Mouse (Mus musculus) forebrain, embryonic 15.5 days (tissue): ENCODE results near the gene Map3k11. TPM values are rescaled to one million over a fixed set of nuclear protein-coding genes. Genes with fewer than 3 reads are reported as not detected.

Source experiments
- ATAC-seq: fragments of 200-750 bp; cut with Nextera tagmentation; replicated peaks from 2 replicates; pipeline ENCODE4 v1.8.0; 2017; ENCODE audit warnings: mild to moderate bottlenecking, moderate TSS enrichment, moderate library complexity
- H3K27ac ChIP-seq: fragments of 300-500 bp; sonication (generic); replicated peaks from 2 replicates; pipeline ENCODE4 v1.5.1; 2015; ENCODE audit warnings: mild to moderate bottlenecking, inconsistent platforms
- H3K27me3 ChIP-seq: fragments of 300-500 bp; sonication (generic); 2 replicates; pipeline ENCODE4 v1.6.1; 2015; ENCODE audit warnings: inconsistent platforms
- H3K36me3 ChIP-seq: fragments of 300-500 bp; sonication (generic); 2 replicates; pipeline ENCODE4 v1.6.1; 2015; ENCODE audit warnings: mild to moderate bottlenecking, inconsistent platforms
- H3K4me1 ChIP-seq: fragments of 300-500 bp; sonication (generic); 2 replicates; pipeline ENCODE4 v1.6.1; 2015; ENCODE audit warnings: inconsistent platforms
- H3K4me2 ChIP-seq: fragments of 300-500 bp; sonication (generic); replicated peaks from 2 replicates; pipeline ENCODE4 v1.6.1; 2015; ENCODE audit warnings: mild to moderate bottlenecking, inconsistent platforms
- H3K4me3 ChIP-seq: fragments of 300-500 bp; sonication (generic); 2 replicates; pipeline ENCODE4 v1.5.1; 2015; ENCODE audit warnings: mild to moderate bottlenecking, inconsistent platforms
- H3K9ac ChIP-seq: fragments of 300-500 bp; sonication (generic); replicated peaks from 2 replicates; pipeline ENCODE4 v1.6.1; 2015; ENCODE audit warnings: mild to moderate bottlenecking, inconsistent platforms
- H3K9me3 ChIP-seq: fragments of 300-500 bp; sonication (generic); 2 replicates; pipeline ENCODE4 v1.6.1; 2016; ENCODE audit warnings: inconsistent platforms
- WGBS: fragments of 180-500 bp; shearing (Covaris S2); methylation state at CpG from one replicate; pipeline ENCODE4 v1.1.7; 2015; ENCODE audit warnings: mixed read lengths; 5-methylcytosine and 5-hydroxymethylcytosine counted together
- polyA plus RNA-seq: library from polyadenylated mRNA; unstranded; fragments of >200 nt; fragmentation: Nextera tagmentation; extraction: Ambion mirVana; gene quantifications from 2 replicates; pipeline ENCODE4 v1.2.1, GENCODE M21; 2015

Map3k11 gene
- polyA plus RNA-seq, 1 experiment from 2014 or later, result 12.2 TPM

- WGBS, result 87% methylated on average over 6 of the region's 6 CpGs
- Histone ChIP-seq H3K9ac (no peak overlapping the region), H3K36me3 (peaks cover 21% of the 10 kb centered on the region), H3K27ac (no peak overlapping the region), H3K9me3 (no peaks in the 10 kb centered on the region), H3K4me3 (no peak overlapping the region), H3K27me3 (no peaks in the 10 kb centered on the region), H3K4me2 (no peak overlapping the region), H3K4me1 (peaks cover 44% of the 10 kb centered on the region)
- ATAC-seq, result no peak
Measured at GRCm38 (mm10) chr19:5693801-5694200, 5.3 kb downstream of the Map3k11 start.

- Histone ChIP-seq H3K4me3 (peak overlapping the region; percentile 38), H3K4me1 (peaks cover 26% of the 10 kb centered on the region), H3K36me3 (peaks cover 40% of the 10 kb centered on the region), H3K27me3 (no peaks in the 10 kb centered on the region), H3K27ac (0 out of 2 replicates have a peak overlapping the region, but pooled peaks have one; percentile 6), H3K9ac (no peak overlapping the region; the same call in 1 of the 2 replicates), H3K9me3 (no peaks in the 10 kb centered on the region), H3K4me2 (peak overlapping the region; percentile 50)
- WGBS, result 5% methylated on average over 41 of the region's 41 CpGs
- ATAC-seq, result peak; percentile 62
Measured at GRCm38 (mm10) chr19:5695849-5696462, 7.4 kb downstream of the Map3k11 start.

GRCm38 (mm10) chr19:5704163-5704800 is 15.7 kb downstream of the Map3k11 start, which contains the start of gene Kcnk7:
Kcnk7 (plus strand) TSS chr19:5704367.
- H3K9me3 ChIP-seq, result no peaks in the 10 kb centered on the region
- no peak for ATAC-seq
- no peaks in the 10 kb centered on the region for H3K27me3 ChIP-seq
- peaks cover 65% of the 10 kb centered on the region for H3K36me3 ChIP-seq
- 81% methylated on average over 17 of the region's 17 CpGs for WGBS
- H3K4me2 ChIP-seq, result no peak within 1 kb of the TSS
- no peaks in the 10 kb centered on the region for H3K4me1 ChIP-seq
- H3K4me3 ChIP-seq, result no peak within 1 kb of the TSS
- H3K9ac ChIP-seq, result no peak within 1 kb of the TSS
- no peak within 1 kb of the TSS; the same call in 1 of the 2 replicates for H3K27ac ChIP-seq

GRCm38 (mm10) chr19:5704801-5705571 is 16.4 kb downstream of the Map3k11 start:
- Histone ChIP-seq H3K27ac (no peak overlapping the region; the same call in 1 of the 2 replicates), H3K27me3 (no peaks in the 10 kb centered on the region), H3K4me2 (no peak overlapping the region), H3K9me3 (no peaks in the 10 kb centered on the region), H3K36me3 (peaks cover 62% of the 10 kb centered on the region), H3K4me1 (no peaks in the 10 kb centered on the region), H3K9ac (no peak overlapping the region), H3K4me3 (no peak overlapping the region)
- no peak for ATAC-seq
- 48% methylated on average over 10 of the region's 10 CpGs for WGBS

GRCm38 (mm10) chr19:5710068-5710467 is 21.5 kb downstream of the Map3k11 start:
- peaks cover 59% of the 10 kb centered on the region for H3K36me3 ChIP-seq
- 94% methylated on average over 6 of the region's 6 CpGs for WGBS

GRCm38 (mm10) chr19:5710581-5710980 is 22.0 kb downstream of the Map3k11 start:
- H3K27me3 ChIP-seq, result no peaks in the 10 kb centered on the region

More at GRCm38 (mm10) chr19:5710068-5710467, 21.5 kb downstream of the Map3k11 start:
- no peak overlapping the region for H3K27ac ChIP-seq
- no peaks in the 10 kb centered on the region for H3K9me3 ChIP-seq
- no peaks in the 10 kb centered on the region for H3K27me3 ChIP-seq
- ATAC-seq, result no peak
- peaks cover 7% of the 10 kb centered on the region; the same call in 1 of the 2 replicates for H3K4me1 ChIP-seq
- no peak overlapping the region for H3K4me2 ChIP-seq
- H3K4me3 ChIP-seq, result no peak overlapping the region
- H3K9ac ChIP-seq, result no peak overlapping the region

GRCm38 (mm10) chr19:5711218-5711617 is 22.7 kb downstream of the Map3k11 start:
- peaks cover 10% of the 10 kb centered on the region for H3K4me1 ChIP-seq
- H3K27me3 ChIP-seq, result no peaks in the 10 kb centered on the region
- peaks cover 59% of the 10 kb centered on the region for H3K36me3 ChIP-seq
- 5% methylated on average over 3 of the region's 3 CpGs for WGBS
- no peak overlapping the region for H3K4me2 ChIP-seq
- no peak for ATAC-seq
- no peak overlapping the region for H3K9ac ChIP-seq
- H3K9me3 ChIP-seq, result no peaks in the 10 kb centered on the region
- H3K4me3 ChIP-seq, result no peak overlapping the region
- H3K27ac ChIP-seq, result no peak overlapping the region

More at GRCm38 (mm10) chr19:5710581-5710980, 22.0 kb downstream of the Map3k11 start:
- Histone ChIP-seq H3K36me3 (peaks cover 59% of the 10 kb centered on the region), H3K4me1 (peaks cover 7% of the 10 kb centered on the region; the same call in 1 of the 2 replicates), H3K9ac (no peak overlapping the region), H3K27ac (no peak overlapping the region), H3K4me3 (no peak overlapping the region), H3K9me3 (no peaks in the 10 kb centered on the region), H3K4me2 (no peak overlapping the region)
- ATAC-seq, result no peak
- WGBS, result 81% methylated on average over 8 of the region's 8 CpGs

GRCm38 (mm10) chr19:5711907-5712460 is 23.4 kb downstream of the Map3k11 start:
- H3K9ac ChIP-seq, result no peak overlapping the region
- H3K27ac ChIP-seq, result no peak overlapping the region
- no peak overlapping the region for H3K4me2 ChIP-seq
- no peaks in the 10 kb centered on the region for H3K9me3 ChIP-seq
- peaks cover 56% of the 10 kb centered on the region for H3K36me3 ChIP-seq
- H3K4me3 ChIP-seq, result no peak overlapping the region
- 95% methylated on average over 14 of the region's 14 CpGs for WGBS
- peaks cover 18% of the 10 kb centered on the region for H3K4me1 ChIP-seq
- ATAC-seq, result no peak
- no peaks in the 10 kb centered on the region for H3K27me3 ChIP-seq

GRCm38 (mm10) chr19:5713255-5713654 is 24.7 kb downstream of the Map3k11 start:
- no peaks in the 10 kb centered on the region for H3K9me3 ChIP-seq
- peak overlapping the region; percentile 8; the same call in 1 of the 2 replicates for H3K9ac ChIP-seq
- no peak overlapping the region for H3K27ac ChIP-seq
- H3K36me3 ChIP-seq, result peaks cover 53% of the 10 kb centered on the region
- H3K4me2 ChIP-seq, result no peak overlapping the region
- ATAC-seq, result no peak
- H3K4me1 ChIP-seq, result peaks cover 19% of the 10 kb centered on the region
- 82% methylated on average over 5 of the region's 5 CpGs for WGBS
- H3K4me3 ChIP-seq, result no peak overlapping the region
- H3K27me3 ChIP-seq, result no peaks in the 10 kb centered on the region

GRCm38 (mm10) chr19:5713730-5714129 is 25.2 kb downstream of the Map3k11 start:
- Histone ChIP-seq H3K4me2 (no peak overlapping the region; the same call in 1 of the 2 replicates), H3K36me3 (peaks cover 52% of the 10 kb centered on the region), H3K27me3 (no peaks in the 10 kb centered on the region), H3K4me3 (no peak overlapping the region), H3K9ac (no peak overlapping the region), H3K9me3 (no peaks in the 10 kb centered on the region), H3K4me1 (peaks cover 19% of the 10 kb centered on the region), H3K27ac (no peak overlapping the region)
- ATAC-seq, result no peak
- WGBS, result 15% methylated on average over 2 of the region's 2 CpGs

GRCm38 (mm10) chr19:5715793-5716688 is 27.5 kb downstream of the Map3k11 start:
- peak overlapping the region; percentile 33 for H3K4me2 ChIP-seq
- peak overlapping the region; percentile 41 for H3K9ac ChIP-seq
- peaks cover 57% of the 10 kb centered on the region for H3K36me3 ChIP-seq
- peaks cover 19% of the 10 kb centered on the region for H3K4me1 ChIP-seq
- ATAC-seq, result peak; percentile 67
- H3K27ac ChIP-seq, result 0 out of 2 replicates have a peak overlapping the region, but pooled peaks have one; percentile 43
- WGBS, result 17% methylated on average over 43 of the region's 43 CpGs
- H3K9me3 ChIP-seq, result no peaks in the 10 kb centered on the region
- no peaks in the 10 kb centered on the region for H3K27me3 ChIP-seq
- peak overlapping the region; percentile 27 for H3K4me3 ChIP-seq
